Mouse (Mus musculus): Measurements from ENCODE around the gene Nme1. TPM values are rescaled to one million over a fixed set of nuclear protein-coding genes. Genes with fewer than 3 reads are reported as not detected.

The Nme1 gene
- 319 and 332 TPM in 2 replicates for polyA plus RNA-seq (2015; fragmentation: Nextera tagmentation; extraction: Ambion mirVana)

DNA sequence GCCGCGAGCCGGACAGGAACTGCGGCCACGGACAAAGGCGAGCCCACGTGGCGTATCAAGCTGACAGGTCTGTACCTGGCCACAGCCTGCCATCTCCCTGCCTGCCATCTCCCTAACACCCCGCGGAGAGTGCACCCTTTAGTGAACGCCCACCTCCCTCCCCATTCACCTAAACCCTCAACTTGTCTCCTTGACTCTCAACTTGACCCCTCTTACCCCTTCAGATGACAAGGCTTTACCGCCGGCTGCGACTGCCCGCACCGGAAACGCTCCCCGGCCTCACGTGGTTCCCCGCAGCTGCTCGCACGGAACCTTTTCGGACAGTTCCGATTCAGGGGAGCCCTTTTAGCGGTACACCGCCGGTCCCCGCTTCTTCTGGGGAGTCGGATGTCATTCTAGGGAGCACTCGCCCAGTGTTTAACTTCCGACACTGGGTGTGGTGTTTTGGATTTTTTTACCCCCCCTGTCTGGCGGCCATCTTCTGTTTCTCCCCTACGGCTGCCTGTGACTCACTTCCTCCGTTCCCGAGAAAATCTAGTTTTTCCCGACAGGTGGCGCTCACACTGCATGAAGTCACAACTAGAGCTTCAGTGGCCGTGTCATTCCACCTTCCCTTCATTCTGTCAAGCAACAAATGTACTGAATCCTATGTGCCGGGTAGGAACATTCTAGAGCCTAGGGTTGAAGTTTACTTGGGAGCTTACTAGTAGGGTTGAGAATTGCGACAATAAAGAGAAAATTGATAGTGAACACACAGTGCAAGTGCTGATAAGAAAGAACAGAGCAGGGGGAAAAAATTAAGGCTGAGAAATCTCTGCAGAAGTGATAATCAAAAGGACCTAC, at the start of gene Nme1, which contains the start of gene Gm20390:
Nme1 (minus strand) TSS at position 517 of the 843 bp plus-strand sequence.
Gm20390 (minus strand) TSS at position 289 of the 843 bp plus-strand sequence.
- peak within 1 kb of the TSS; percentile 86 for H3K4me2 ChIP-seq
- H3K27ac ChIP-seq = peak within 1 kb of the TSS; percentile 75
- no peaks in the 10 kb centered on the region for H3K9me3 ChIP-seq (replicated peaks)
- no peaks in the 10 kb centered on the region for H3K27me3 ChIP-seq
- peak within 1 kb of the TSS; percentile 82 for H3K9ac ChIP-seq
- ATAC-seq = peak; percentile 96
- H3K4me3 ChIP-seq = peak within 1 kb of the TSS; percentile 81
- under 1% methylated on average over 40 of the region's 40 CpGs for WGBS
- peaks cover 19% of the 10 kb centered on the region for H3K4me1 ChIP-seq
- peaks cover 28% of the 10 kb centered on the region for H3K36me3 ChIP-seq (ENCODE audit: poor library complexity, severe bottlenecking)

DNA sequence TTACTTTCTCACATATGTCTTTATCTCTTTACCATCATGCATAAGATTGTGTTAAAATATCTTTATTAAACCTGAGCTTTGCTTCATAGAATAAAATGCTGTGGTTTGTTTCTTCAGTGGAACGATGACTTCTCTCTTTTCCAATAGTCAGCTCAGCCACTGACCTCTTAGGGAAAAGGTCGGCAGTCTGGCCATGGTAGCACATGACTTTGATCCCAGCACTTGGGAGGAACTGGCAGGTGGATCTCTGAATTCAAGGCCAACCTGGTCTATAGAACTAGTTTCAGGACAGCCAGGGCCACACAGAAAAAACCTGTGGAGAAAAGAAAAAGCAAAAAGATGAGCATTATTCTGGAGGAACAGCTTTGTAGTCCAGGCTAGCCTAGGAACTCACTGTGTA, 35.0 kb upstream of the Nme1 start:
- no peaks in the 10 kb centered on the region for H3K36me3 ChIP-seq (ENCODE audit: poor library complexity, severe bottlenecking)
- ATAC-seq = no peak
- no peaks in the 10 kb centered on the region for H3K27me3 ChIP-seq
- H3K9ac ChIP-seq = no peak overlapping the region
- no peak overlapping the region for H3K27ac ChIP-seq
- no peaks in the 10 kb centered on the region for H3K9me3 ChIP-seq (replicated peaks)
- peaks cover 12% of the 10 kb centered on the region for H3K4me1 ChIP-seq
- H3K4me3 ChIP-seq = no peak overlapping the region
- no peak overlapping the region for H3K4me2 ChIP-seq
- WGBS = 97% methylated on average over 2 of the region's 2 CpGs

DNA sequence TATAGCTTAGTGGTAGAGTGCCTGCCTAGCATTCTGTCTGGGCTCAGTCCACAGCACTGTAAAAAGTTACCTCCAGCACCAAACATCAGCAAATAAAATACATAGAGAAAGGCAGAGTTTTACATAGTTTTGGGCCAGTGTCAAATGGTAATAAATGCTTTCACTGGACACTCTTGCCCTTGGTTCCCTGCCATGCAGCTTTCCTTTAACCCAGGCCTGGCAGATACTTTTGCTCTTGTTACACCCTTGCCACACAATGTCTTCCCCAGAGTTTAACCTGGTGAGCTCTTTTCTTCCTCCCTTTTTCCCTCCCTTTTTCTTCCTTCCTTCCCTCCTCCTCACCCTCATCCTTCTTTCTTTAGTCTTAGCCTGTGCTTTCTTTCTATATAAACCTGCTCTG, 31.0 kb upstream of the Nme1 start:
- Histone ChIP-seq H3K4me3 (no peak overlapping the region), H3K36me3 (ENCODE audit: poor library complexity, severe bottlenecking) (no peaks in the 10 kb centered on the region), H3K27me3 (no peaks in the 10 kb centered on the region), H3K4me2 (no peak overlapping the region), H3K9me3 (replicated peaks) (no peaks in the 10 kb centered on the region), H3K4me1 (peaks cover 38% of the 10 kb centered on the region), H3K9ac (no peak overlapping the region), H3K27ac (no peak overlapping the region)
- ATAC-seq = no peak

DNA sequence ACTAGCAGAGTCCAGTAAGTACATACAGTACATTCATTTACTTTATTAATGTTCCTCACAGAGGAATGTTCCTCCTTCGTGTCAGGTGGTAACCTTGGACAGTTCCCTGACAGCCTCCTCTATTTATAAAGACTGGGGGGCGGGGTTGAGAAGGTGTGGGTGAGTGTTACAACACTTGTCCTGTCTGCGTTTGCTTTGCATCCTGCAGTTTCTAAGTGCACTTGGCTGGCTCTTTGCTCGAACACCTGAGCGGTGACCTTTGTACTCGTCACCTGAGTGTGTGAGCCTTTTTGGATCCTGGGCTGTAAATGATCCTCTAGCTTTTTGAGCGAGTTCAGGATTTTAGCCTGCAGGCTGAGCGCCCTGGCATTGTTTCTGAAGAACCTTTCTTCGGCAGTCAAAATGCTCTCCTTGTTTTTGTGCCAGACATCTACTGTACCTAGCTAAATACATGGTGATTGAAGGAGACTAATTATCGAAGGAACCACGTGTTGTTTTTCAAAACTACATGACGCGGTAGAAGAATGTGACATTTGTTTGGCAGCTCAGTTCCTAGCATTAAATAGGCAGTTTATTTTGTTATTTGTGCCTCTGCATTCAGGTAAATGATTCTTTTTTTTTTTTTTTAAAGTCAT, 28.9 kb upstream of the Nme1 start:
- Histone ChIP-seq H3K9ac (peak overlapping the region; percentile 83), H3K4me1 (peaks cover 38% of the 10 kb centered on the region), H3K36me3 (ENCODE audit: poor library complexity, severe bottlenecking) (no peaks in the 10 kb centered on the region), H3K27ac (no peak overlapping the region), H3K4me2 (peak overlapping the region; percentile 99), H3K9me3 (replicated peaks) (no peaks in the 10 kb centered on the region), H3K27me3 (no peaks in the 10 kb centered on the region), H3K4me3 (peak overlapping the region; percentile 88)
- no peak for ATAC-seq
- 14% methylated on average over 13 of the region's 13 CpGs for WGBS

DNA sequence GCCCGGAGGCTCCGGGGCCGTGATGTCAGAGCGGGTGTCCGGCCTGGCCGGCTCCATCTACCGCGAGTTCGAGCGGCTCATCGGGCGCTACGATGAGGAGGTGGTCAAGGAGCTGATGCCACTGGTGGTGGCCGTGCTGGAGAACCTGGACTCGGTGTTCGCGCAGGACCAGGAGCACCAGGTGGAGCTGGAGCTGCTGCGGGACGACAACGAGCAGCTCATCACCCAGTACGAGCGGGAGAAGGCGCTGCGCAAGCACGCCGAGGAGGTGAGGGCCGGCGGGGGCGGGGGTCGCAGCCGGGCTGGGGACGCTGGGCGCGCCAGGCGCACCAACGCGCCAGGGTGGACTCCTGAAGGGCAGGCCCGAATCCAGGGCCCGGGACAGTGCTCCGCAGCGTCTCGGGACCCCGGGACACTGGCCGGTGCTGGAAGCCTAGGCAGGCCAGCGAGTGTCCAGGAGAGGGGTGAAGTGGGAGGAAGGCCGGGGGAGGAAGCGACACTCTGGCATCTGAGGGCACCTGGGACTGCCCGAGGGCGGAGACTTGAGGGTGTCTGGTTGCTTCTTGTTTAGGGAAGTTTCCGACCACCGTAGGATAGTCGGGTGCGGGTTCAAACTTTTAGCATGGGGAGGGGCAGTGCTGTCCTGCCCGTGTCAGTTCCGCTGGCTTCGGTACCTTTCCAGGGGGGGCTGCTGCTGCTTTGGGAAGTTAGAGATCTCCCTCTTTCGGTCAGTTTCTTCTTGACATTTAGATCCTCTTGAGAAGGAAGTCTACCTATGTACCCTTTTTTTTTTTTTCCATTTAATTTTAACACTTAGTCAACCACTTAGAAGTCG, 28.2 kb upstream of the Nme1 start:
- Histone ChIP-seq H3K27me3 (no peaks in the 10 kb centered on the region), H3K36me3 (ENCODE audit: poor library complexity, severe bottlenecking) (no peaks in the 10 kb centered on the region), H3K4me1 (peaks cover 38% of the 10 kb centered on the region), H3K27ac (peak overlapping the region; percentile 93), H3K4me3 (peak overlapping the region; percentile 88), H3K9me3 (replicated peaks) (no peaks in the 10 kb centered on the region), H3K9ac (peak overlapping the region; percentile 83), H3K4me2 (peak overlapping the region; percentile 99)
- ATAC-seq = peak; percentile 68
- WGBS = under 1% methylated on average over 58 of the region's 58 CpGs

DNA sequence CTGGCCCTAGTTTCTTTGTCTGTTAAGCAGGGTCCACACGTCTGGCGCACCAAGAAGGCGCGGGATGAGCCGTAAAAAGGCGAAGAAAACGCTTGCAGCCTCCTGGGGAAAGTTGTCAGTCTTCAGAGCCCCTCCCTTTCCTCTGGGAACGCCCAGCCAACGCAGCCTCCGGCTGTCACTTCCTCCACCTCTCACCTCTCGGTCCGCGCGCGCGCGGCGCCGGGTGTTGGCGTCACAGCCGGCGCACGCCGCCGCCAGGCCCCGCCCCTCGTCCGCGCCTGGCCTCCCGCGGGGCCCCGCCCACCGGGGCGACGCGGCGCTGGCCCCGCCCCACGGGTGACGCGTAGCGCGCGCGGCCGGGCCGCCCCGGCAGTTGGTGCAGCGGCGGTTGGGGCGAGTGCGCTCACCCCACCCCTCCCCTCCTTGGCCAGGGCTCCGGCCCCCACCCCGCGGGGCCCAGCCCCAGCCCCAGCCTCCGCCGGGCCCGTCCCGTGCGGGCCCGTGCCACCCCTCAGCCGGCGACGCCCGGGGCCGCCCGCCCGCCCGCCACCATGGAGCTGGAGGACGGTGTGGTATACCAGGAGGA, 27.5 kb upstream of the Nme1 start, which contains the start of gene Spag9:
Spag9 (plus strand) TSS at position 372 of the 586 bp plus-strand sequence.
- Histone ChIP-seq H3K4me1 (peaks cover 38% of the 10 kb centered on the region), H3K27me3 (no peaks in the 10 kb centered on the region), H3K9me3 (replicated peaks) (no peaks in the 10 kb centered on the region)

DNA sequence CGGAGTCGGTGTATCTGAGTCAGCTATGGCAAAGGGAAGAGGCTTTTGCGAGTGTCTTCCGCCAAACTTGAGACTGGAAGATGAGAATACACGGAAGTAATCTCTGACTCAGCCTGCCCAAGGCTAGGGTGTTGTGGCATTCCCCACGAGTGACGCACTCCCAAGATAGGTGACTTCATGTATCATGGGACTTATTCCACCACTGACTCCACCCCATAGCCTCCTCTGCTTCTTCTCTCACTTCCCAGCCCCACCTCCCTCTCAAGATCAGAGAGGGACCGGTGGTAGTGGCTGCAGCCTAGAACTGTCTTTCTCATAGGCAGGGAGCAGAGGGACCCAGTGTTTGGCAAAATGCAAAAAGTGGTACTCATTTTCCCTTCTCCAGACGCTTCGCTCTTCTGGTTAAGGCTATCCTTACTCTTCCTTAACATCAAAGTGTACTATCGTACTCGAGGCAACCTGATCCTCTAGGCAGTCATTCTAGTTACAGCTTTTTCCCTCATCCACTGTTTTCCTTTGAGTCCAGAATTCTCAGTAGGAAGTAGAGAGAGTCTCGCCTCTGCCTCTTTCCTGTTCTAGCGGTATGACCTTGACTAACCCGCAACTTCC, 26.9 kb upstream of the Nme1 start:
- H3K4me1 ChIP-seq = peaks cover 38% of the 10 kb centered on the region
- H3K27ac ChIP-seq = peak overlapping the region; percentile 93
- peak overlapping the region; percentile 88 for H3K4me3 ChIP-seq
- H3K27me3 ChIP-seq = no peaks in the 10 kb centered on the region
- no peaks in the 10 kb centered on the region for H3K9me3 ChIP-seq (replicated peaks)
- 14% methylated on average over 15 of the region's 15 CpGs for WGBS
- H3K4me2 ChIP-seq = peak overlapping the region; percentile 99
- no peaks in the 10 kb centered on the region for H3K36me3 ChIP-seq (ENCODE audit: poor library complexity, severe bottlenecking)
- peak; percentile 29 for ATAC-seq
- H3K9ac ChIP-seq = peak overlapping the region; percentile 83

More for the DNA sequence above, 27.5 kb upstream of the Nme1 start, which contains the start of gene Spag9:
- no peaks in the 10 kb centered on the region for H3K36me3 ChIP-seq (ENCODE audit: poor library complexity, severe bottlenecking)
- under 1% methylated on average over 56 of the region's 70 CpGs for WGBS
- peak within 1 kb of the TSS; percentile 83 for H3K9ac ChIP-seq
- H3K4me2 ChIP-seq = peak within 1 kb of the TSS; percentile 99
- H3K27ac ChIP-seq = peak within 1 kb of the TSS; percentile 93
- peak; percentile 94 for ATAC-seq
- peak within 1 kb of the TSS; percentile 88 for H3K4me3 ChIP-seq

DNA sequence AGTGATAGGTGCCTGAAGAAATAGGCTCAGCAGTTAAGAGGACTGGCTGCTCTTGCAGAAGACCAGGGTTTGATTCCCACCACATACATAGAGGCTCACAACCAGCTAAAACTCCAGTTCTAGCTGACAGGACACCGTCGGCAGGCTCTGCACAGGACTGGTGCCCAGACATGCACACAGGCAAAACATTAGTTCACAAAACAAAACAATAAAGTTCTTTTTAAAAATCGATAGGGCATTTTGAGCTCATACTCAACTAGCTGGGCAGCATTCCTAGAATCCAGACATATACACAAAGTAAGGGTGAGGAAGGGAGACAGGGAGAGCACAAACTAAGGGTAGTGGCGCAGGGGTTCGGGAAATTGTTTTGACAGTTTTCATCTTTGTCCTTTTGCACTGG, 26.2 kb upstream of the Nme1 start:
- Histone ChIP-seq H3K9me3 (replicated peaks) (no peaks in the 10 kb centered on the region), H3K36me3 (ENCODE audit: poor library complexity, severe bottlenecking) (no peaks in the 10 kb centered on the region), H3K27ac (no peak overlapping the region), H3K4me3 (no peak overlapping the region), H3K4me2 (peak overlapping the region; percentile 99), H3K27me3 (no peaks in the 10 kb centered on the region), H3K4me1 (peaks cover 36% of the 10 kb centered on the region), H3K9ac (no peak overlapping the region; the same call in 1 of the 2 replicates)
- WGBS = 71% methylated on average over 5 of the region's 5 CpGs
- no peak for ATAC-seq

DNA sequence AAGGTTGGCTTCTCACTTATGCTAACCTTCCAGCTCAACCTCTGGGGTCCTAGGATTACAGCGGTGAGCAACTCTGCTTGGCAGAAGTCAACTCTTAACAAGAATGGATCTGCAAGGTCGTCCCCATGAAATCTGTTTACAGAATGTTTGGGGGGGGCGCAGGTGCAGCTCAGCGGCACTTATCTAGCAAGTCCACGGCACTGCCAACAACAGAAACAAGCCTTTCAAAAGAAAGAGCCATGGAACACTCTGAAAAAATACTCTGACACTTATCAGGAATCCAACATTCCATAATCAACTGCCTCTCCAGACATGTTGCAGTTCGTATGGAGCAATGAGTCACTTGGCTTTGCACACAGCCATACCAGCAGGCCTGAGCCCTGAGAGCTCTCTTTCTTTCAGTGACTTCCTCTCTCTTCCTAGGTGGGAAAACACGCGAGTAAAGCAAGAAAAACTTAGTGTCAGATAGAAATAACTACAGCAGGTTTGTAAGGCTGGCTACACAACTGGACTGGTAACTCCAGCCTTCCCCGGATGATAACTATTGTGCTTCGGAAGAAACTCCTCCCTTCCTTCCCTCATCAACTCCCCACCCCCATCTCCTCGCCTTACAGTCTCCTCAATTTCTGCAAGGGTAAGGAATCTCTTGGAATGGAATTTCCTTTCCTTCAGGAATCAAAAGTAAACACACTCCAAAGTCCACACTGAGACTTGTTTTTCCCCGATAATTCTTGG, 20.2 kb upstream of the Nme1 start:
- no peak overlapping the region for H3K4me2 ChIP-seq
- H3K36me3 ChIP-seq (ENCODE audit: poor library complexity, severe bottlenecking) = no peaks in the 10 kb centered on the region
- H3K9ac ChIP-seq = no peak overlapping the region
- no peak overlapping the region for H3K4me3 ChIP-seq
- ATAC-seq = no peak
- 71% methylated on average over 12 of the region's 12 CpGs for WGBS
- no peaks in the 10 kb centered on the region for H3K27me3 ChIP-seq
- no peaks in the 10 kb centered on the region for H3K9me3 ChIP-seq (replicated peaks)
- no peaks in the 10 kb centered on the region for H3K4me1 ChIP-seq
- H3K27ac ChIP-seq = no peak overlapping the region

DNA sequence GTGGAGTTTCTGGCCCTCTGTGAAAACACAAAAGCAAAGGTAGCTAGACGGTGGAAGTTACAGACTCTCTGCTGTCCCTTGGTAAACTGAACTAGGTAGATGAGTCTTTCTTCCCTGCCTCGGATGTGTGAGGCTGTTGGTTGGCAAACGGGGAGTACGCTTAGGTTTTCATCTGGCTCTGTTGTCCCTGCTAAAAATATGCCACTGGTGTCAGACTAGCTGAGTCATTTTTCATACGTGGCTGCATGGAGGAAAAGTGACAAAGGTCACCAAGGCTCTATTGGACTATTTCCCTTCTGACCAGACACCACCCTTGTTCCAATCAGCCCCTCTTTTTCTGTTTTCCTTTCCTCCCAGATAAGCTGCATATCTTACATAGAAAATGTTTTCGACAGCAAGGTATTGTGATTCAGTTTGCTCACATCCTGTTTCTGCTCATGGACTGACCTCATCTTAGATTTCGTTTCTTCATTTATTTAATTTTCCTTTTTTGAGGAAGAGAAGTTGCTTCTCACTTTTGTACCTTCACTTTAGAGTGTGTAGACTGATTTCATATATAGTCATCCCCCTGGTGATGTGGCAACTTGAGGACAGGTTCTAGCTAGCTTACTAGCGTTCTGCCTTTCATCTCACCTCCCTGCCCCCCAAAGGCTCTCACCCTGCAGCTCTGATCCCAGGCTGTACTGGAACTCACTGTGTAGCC, 19.5 kb upstream of the Nme1 start:
- no peak overlapping the region for H3K9ac ChIP-seq
- H3K4me2 ChIP-seq = no peak overlapping the region
- no peaks in the 10 kb centered on the region for H3K27me3 ChIP-seq
- H3K36me3 ChIP-seq (ENCODE audit: poor library complexity, severe bottlenecking) = no peaks in the 10 kb centered on the region
- H3K4me3 ChIP-seq = no peak overlapping the region
- no peaks in the 10 kb centered on the region for H3K9me3 ChIP-seq (replicated peaks)
- WGBS = 74% methylated on average over 8 of the region's 8 CpGs
- H3K27ac ChIP-seq = no peak overlapping the region
- H3K4me1 ChIP-seq = no peaks in the 10 kb centered on the region
- no peak for ATAC-seq

Data from forebrain, embryonic 13.5 days (tissue).